Mouse (Mus musculus): ENCODE measurements around the gene Gm21863.
"Not testable (repeated sequence)": the region's sequence is repeated elsewhere in the genome, so short reads cannot be mapped to it uniquely, and the experiment has no call there.

The Gm21863 gene

GRCm38 (mm10) chr12:19953869-19954555 lies at the start of gene Gm21863:
TSS of gene Gm21863 (plus strand) at chr12:19954505.
- not testable (repeated sequence) for DNase-seq (ENCODE audit: low spot score)

GRCm38 (mm10) chr12:19928049-19928448 lies 26.3 kb upstream of the Gm21863 start:
- not testable (repeated sequence) for DNase-seq (ENCODE audit: low spot score)

Data from ovary, postnatal 36 days (tissue).